Mouse (Mus musculus) heart, embryonic 12.5 days (tissue): ENCODE measurements around the gene Mcm7. TPM values are rescaled to one million over a fixed set of nuclear protein-coding genes. Genes with fewer than 3 reads are reported as not detected.
"Not testable (repeated sequence)": the region's sequence is repeated elsewhere in the genome, so short reads cannot be mapped to it uniquely, and the experiment has no call there.

Experiments
- ATAC-seq: fragments of 200-750 bp; cut with Nextera tagmentation; 2 replicates; pipeline ENCODE4 v1.8.0; 2017; ENCODE audit warnings: moderate TSS enrichment, moderate library complexity; ENCODE audit not compliant: insufficient number of reproducible peaks, low FRiP score
- H3K27ac ChIP-seq: fragments of 300-500 bp; sonication (generic); 2 replicates; pipeline ENCODE4 v1.5.1; 2016; ENCODE audit warnings: mild to moderate bottlenecking, moderate library complexity; ENCODE audit not compliant: poor library complexity, severe bottlenecking
- H3K27me3 ChIP-seq: fragments of 300-500 bp; sonication (generic); replicated peaks from 2 replicates; pipeline ENCODE4 v1.6.1; 2016; ENCODE audit warnings: mild to moderate bottlenecking, moderate library complexity
- H3K36me3 ChIP-seq: fragments of 300-500 bp; sonication (generic); 2 replicates; pipeline ENCODE4 v1.6.1; 2016; ENCODE audit warnings: mild to moderate bottlenecking, moderate library complexity
- H3K4me1 ChIP-seq: fragments of 300-500 bp; sonication (generic); replicated peaks from 2 replicates; pipeline ENCODE4 v1.6.1; 2016; ENCODE audit warnings: mild to moderate bottlenecking
- H3K4me2 ChIP-seq: fragments of 300-500 bp; sonication (generic); 2 replicates; pipeline ENCODE4 v1.6.1; 2016; ENCODE audit warnings: mild to moderate bottlenecking, moderate library complexity
- H3K4me3 ChIP-seq: fragments of 300-500 bp; sonication (generic); 2 replicates; pipeline ENCODE4 v1.5.1; 2016; ENCODE audit warnings: mild to moderate bottlenecking
- H3K9ac ChIP-seq: fragments of 300-500 bp; sonication (generic); 2 replicates; pipeline ENCODE4 v1.6.1; 2016; ENCODE audit warnings: mild to moderate bottlenecking, moderate library complexity
- H3K9me3 ChIP-seq: fragments of 300-500 bp; sonication (generic); replicated peaks from 2 replicates; pipeline ENCODE4 v1.6.1; 2016; ENCODE audit warnings: mild to moderate bottlenecking, moderate library complexity
- WGBS: fragments of 180-500 bp; shearing (Covaris S2); methylation state at CpG from one replicate; pipeline ENCODE4 v1.1.7; 2016; 5-methylcytosine and 5-hydroxymethylcytosine counted together
- polyA plus RNA-seq: library from polyadenylated mRNA; unstranded; fragments of >200 nt; fragmentation: Nextera tagmentation; extraction: Ambion mirVana; gene quantifications from 2 replicates; pipeline ENCODE4 v1.2.1, GENCODE M21; 2016

The Mcm7 gene
- 136 and 138 TPM in 2 replicates for polyA plus RNA-seq

GRCm38 (mm10) chr5:138171695-138172491 is at the start of gene Mcm7, which contains the start of gene Ap4m1:
Gene Mcm7 (minus strand): TSS chr5:138172422.
Gene Ap4m1 (plus strand): TSS chr5:138172002.
- H3K4me3 ChIP-seq: peak within 1 kb of the TSS; percentile 81
- ATAC-seq: peak; percentile 94
- peak within 1 kb of the TSS; percentile 97 for H3K27ac ChIP-seq
- peaks cover 17% of the 10 kb centered on the region for H3K4me1 ChIP-seq
- under 1% methylated on average over 54 of the region's 54 CpGs for WGBS
- H3K9me3 ChIP-seq: no peaks in the 10 kb centered on the region
- H3K27me3 ChIP-seq: no peaks in the 10 kb centered on the region
- H3K9ac ChIP-seq: peak within 1 kb of the TSS; percentile 86
- H3K4me2 ChIP-seq: peak within 1 kb of the TSS; percentile 92
- H3K36me3 ChIP-seq: peaks cover 60% of the 10 kb centered on the region

- Histone ChIP-seq H3K9me3 (peaks cover 28% of the 10 kb centered on the region), H3K4me1 (no peaks in the 10 kb centered on the region), H3K27ac (no peak overlapping the region), H3K4me2 (no peak overlapping the region), H3K4me3 (no peak overlapping the region), H3K9ac (no peak overlapping the region), H3K27me3 (no peaks in the 10 kb centered on the region), H3K36me3 (no peaks in the 10 kb centered on the region)
- WGBS: 64% methylated on average over 2 of the region's 2 CpGs
- no peak for ATAC-seq
Observed at GRCm38 (mm10) chr5:138219864-138220263, 47.6 kb upstream of the Mcm7 start.

DNA sequence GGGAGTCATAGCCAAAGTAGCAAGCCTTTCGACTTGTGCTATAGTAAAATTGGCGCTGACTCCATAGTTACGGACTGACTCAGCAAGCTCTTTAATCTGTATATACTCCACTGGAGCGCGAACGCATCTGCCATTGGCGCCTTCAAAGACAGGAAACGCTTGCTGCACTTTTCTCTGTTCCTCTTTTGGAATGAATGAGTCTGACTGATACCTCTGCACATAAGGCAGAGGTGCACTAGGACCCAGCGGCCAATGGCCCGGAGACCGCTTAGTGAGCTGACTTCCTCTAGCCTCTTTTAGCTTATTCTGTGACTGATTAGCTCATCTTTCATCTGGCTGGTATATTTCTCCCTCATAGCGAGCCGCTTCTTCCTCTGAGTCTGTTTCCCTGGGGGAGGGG is 44.4 kb upstream of the Mcm7 start:
- H3K27ac ChIP-seq, H3K4me1 ChIP-seq, H3K4me2 ChIP-seq, ATAC-seq, H3K36me3 ChIP-seq, H3K9ac ChIP-seq, H3K27me3 ChIP-seq, H3K4me3 ChIP-seq: not testable (repeated sequence)
- WGBS: 93% methylated on average over 13 of the region's 13 CpGs
- H3K9me3 ChIP-seq: peaks cover 32% of the 10 kb centered on the region

GRCm38 (mm10) chr5:138207873-138208272 is 35.7 kb upstream of the Mcm7 start:
- H3K4me1 ChIP-seq: no peaks in the 10 kb centered on the region
- no peaks in the 10 kb centered on the region for H3K36me3 ChIP-seq
- ATAC-seq: no peak
- H3K4me2 ChIP-seq: no peak overlapping the region
- 72% methylated on average over 4 of the region's 4 CpGs for WGBS
- H3K27me3 ChIP-seq: no peaks in the 10 kb centered on the region
- H3K4me3 ChIP-seq: no peak overlapping the region
- H3K9me3 ChIP-seq: peaks cover 25% of the 10 kb centered on the region
- no peak overlapping the region for H3K27ac ChIP-seq
- H3K9ac ChIP-seq: no peak overlapping the region

GRCm38 (mm10) chr5:138207253-138207652 is 35.0 kb upstream of the Mcm7 start:
- no peak overlapping the region for H3K9ac ChIP-seq
- no peaks in the 10 kb centered on the region for H3K27me3 ChIP-seq
- WGBS: 73% methylated on average over 1 of the region's 1 CpGs
- H3K36me3 ChIP-seq: no peaks in the 10 kb centered on the region
- no peak for ATAC-seq
- no peak overlapping the region for H3K4me3 ChIP-seq
- peaks cover 25% of the 10 kb centered on the region for H3K9me3 ChIP-seq
- H3K4me1 ChIP-seq: no peaks in the 10 kb centered on the region
- H3K27ac ChIP-seq: no peak overlapping the region
- H3K4me2 ChIP-seq: no peak overlapping the region

GRCm38 (mm10) chr5:138202086-138202485 is 29.9 kb upstream of the Mcm7 start:
- H3K4me1 ChIP-seq: no peaks in the 10 kb centered on the region
- no peak for ATAC-seq
- H3K27ac ChIP-seq: no peak overlapping the region
- no peak overlapping the region for H3K9ac ChIP-seq
- no peaks in the 10 kb centered on the region for H3K36me3 ChIP-seq
- no peaks in the 10 kb centered on the region for H3K27me3 ChIP-seq
- peaks cover 17% of the 10 kb centered on the region for H3K9me3 ChIP-seq
- H3K4me3 ChIP-seq: no peak overlapping the region
- WGBS: 84% methylated on average over 3 of the region's 3 CpGs
- no peak overlapping the region for H3K4me2 ChIP-seq

DNA sequence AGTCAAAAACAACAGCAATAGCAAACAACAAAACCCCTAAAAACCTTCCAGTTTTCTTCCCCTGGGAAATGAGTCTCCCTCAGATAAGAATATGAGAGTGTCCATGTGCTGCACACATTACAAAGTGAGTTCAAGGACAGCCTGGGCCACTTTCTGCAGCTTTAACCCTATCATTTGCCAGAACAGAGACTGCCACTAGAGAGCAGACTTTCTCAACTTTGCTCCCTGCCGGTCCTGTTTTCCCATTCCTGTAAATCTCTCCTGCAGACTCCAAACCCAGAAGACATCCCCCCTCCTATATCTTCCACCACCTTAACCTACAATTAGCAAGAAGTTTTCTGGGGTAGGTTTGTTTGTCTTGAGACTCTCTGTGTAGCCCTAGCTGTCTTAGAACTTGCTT is 27.4 kb upstream of the Mcm7 start:
- 0 out of 2 replicates have a peak, but pooled peaks cover 3% of the 10 kb centered on the region for H3K4me1 ChIP-seq
- no peak overlapping the region for H3K9ac ChIP-seq
- ATAC-seq: no peak
- H3K4me3 ChIP-seq: no peak overlapping the region
- H3K4me2 ChIP-seq: no peak overlapping the region
- no peaks in the 10 kb centered on the region for H3K27me3 ChIP-seq
- peaks cover 9% of the 10 kb centered on the region for H3K9me3 ChIP-seq
- no peaks in the 10 kb centered on the region for H3K36me3 ChIP-seq
- WGBS: 11% methylated on average over 1 of the region's 1 CpGs
- no peak overlapping the region for H3K27ac ChIP-seq

- Histone ChIP-seq H3K9me3 (no peaks in the 10 kb centered on the region), H3K27me3 (no peaks in the 10 kb centered on the region), H3K4me1 (0 out of 2 replicates have a peak, but pooled peaks cover 3% of the 10 kb centered on the region), H3K36me3 (peaks cover 16% of the 10 kb centered on the region), H3K4me2 (peak overlapping the region; percentile 87), H3K9ac (peak overlapping the region; percentile 87; the same call in 1 of the 2 replicates), H3K4me3 (peak overlapping the region; percentile 71; the same call in 1 of the 2 replicates), H3K27ac (no peak overlapping the region)
- ATAC-seq: no peak
- WGBS: 79% methylated on average over 7 of the region's 7 CpGs
Observed at GRCm38 (mm10) chr5:138195463-138195862, 23.2 kb upstream of the Mcm7 start.

GRCm38 (mm10) chr5:138194755-138195345 is 22.6 kb upstream of the Mcm7 start:
- ATAC-seq: peak; percentile 66
- Histone ChIP-seq H3K9me3 (no peaks in the 10 kb centered on the region), H3K4me3 (peak overlapping the region; percentile 71), H3K36me3 (peaks cover 16% of the 10 kb centered on the region), H3K4me1 (0 out of 2 replicates have a peak, but pooled peaks cover 3% of the 10 kb centered on the region), H3K27ac (peak overlapping the region; percentile 84), H3K9ac (peak overlapping the region; percentile 87), H3K4me2 (peak overlapping the region; percentile 87), H3K27me3 (no peaks in the 10 kb centered on the region)
- WGBS: 1% methylated on average over 29 of the region's 29 CpGs

- Histone ChIP-seq H3K4me2 (peak within 1 kb of the TSS; percentile 87), H3K9ac (peak within 1 kb of the TSS; percentile 87), H3K27me3 (no peaks in the 10 kb centered on the region), H3K4me3 (peak within 1 kb of the TSS; percentile 71), H3K27ac (peak within 1 kb of the TSS; percentile 84), H3K9me3 (no peaks in the 10 kb centered on the region), H3K4me1 (0 out of 2 replicates have a peak, but pooled peaks cover 3% of the 10 kb centered on the region), H3K36me3 (peaks cover 19% of the 10 kb centered on the region)
- ATAC-seq: peak; percentile 89
- WGBS: 7% methylated on average over 54 of the region's 54 CpGs
Observed at GRCm38 (mm10) chr5:138193771-138194727, 21.8 kb upstream of the Mcm7 start, which contains the start of gene Mblac1. Gene Mblac1 (plus strand): TSS chr5:138194314.
